Mouse (Mus musculus): ENCODE measurements around the gene Ncam1.

The Ncam1 gene

DNA sequence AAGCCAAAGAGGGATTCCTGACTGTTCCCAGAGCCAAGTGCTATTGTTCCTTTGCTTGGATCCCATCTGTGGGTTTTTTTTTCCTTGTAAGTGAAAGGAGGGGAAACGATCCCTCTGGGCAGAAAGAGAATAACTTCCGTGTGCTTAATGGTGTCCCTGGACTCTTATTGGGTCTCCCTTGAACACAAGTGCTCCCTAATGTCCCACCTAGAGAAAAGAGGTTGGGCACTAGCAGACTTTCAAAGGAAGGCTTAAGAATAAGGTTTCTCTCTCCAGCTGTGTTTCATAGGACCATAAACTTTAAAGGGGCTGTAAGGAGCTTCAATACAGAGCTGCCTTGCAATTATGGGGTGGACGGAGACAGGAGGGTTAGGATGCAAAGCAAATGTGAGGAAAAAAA lies 119.5 kb downstream of the Ncam1 start:
- no peak for DNase-seq (ENCODE audit: low read depth, low spot score)

DNA sequence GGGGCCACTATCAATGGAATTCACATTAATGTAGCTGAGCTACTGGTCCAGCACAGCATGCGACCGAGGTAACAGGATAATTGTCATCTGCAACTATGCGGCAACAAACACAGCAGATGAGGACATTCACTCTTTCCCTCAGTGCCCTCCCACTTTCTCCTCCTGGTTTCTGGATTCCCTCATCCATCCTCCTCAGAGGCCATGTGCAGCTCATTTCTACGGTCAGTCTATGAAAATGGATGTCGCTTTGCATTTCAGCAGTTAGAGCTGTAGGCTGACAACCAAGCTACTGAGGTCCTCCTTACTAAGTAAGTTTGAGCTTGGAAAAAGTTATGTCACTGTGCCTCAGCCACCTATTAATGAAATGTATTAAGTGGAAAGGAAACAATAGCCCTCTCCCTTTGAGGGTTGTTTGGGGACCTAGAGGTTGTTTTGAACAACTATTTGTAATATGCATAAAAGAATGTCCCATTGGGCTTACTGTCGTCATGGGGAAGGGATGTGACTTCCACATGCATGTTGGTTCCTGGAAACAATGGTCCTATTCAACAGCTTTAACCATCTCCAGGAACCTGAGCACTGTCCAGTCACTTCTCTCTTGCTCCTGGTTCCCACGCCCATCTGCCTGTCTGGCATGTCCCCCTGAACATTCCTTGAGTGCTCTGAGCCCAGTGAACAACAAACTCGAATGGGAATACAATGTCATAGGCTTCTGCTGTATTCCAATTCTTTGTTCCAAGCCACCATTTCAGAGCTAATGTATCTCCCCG lies 122.8 kb downstream of the Ncam1 start:
- peak; percentile 45 for DNase-seq (ENCODE audit: low read depth, low spot score)

- DNase-seq (ENCODE audit: low read depth, low spot score) = no peak
These were observed 126.0 kb downstream of the Ncam1 start for GRCm38 (mm10) chr9:49672646-49673199.

- no peak for DNase-seq (ENCODE audit: low read depth, low spot score)
These were observed 131.7 kb downstream of the Ncam1 start for GRCm38 (mm10) chr9:49667066-49667465.

- DNase-seq (ENCODE audit: low read depth, low spot score) = no peak
These were observed 133.4 kb downstream of the Ncam1 start for GRCm38 (mm10) chr9:49665361-49665760.

- peak; percentile 46 for DNase-seq (ENCODE audit: low read depth, low spot score)
These were observed 134.8 kb downstream of the Ncam1 start for GRCm38 (mm10) chr9:49663927-49664320.

- peak; percentile 52 for DNase-seq (ENCODE audit: low read depth, low spot score)
These were observed 135.5 kb downstream of the Ncam1 start for GRCm38 (mm10) chr9:49662958-49663926.

- DNase-seq (ENCODE audit: low read depth, low spot score) = peak; percentile 90
These were observed 137.2 kb downstream of the Ncam1 start for GRCm38 (mm10) chr9:49661480-49661879.

DNA sequence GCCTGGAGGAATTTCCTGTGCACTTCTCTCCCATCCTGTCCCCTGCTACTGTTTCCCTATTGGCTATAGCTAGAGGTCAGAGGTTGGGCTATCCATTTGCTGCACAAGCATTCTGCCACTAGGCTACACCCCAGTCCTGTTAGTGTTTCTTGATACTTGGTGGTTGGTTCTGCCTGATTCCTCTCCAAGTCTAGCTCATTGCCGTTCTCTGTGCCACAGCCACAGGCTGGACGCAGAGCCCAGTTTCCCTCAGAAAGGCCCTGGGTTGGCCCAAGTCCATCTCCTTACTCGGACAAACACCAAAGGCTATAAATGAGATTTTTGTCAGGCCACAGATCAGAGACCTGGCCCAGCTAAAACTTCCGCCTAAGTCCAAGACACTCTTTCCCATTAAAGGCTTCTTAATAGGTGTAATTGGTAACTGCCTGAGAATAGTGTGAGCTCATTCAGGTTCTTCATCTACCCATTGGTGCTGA lies 140.3 kb downstream of the Ncam1 start:
- peak; percentile 88 for DNase-seq (ENCODE audit: low read depth, low spot score)

GRCm38 (mm10) chr9:49654470-49654869 lies 144.3 kb downstream of the Ncam1 start:
- DNase-seq (ENCODE audit: low read depth, low spot score) = peak; percentile 55

GRCm38 (mm10) chr9:49653478-49654245 lies 145.1 kb downstream of the Ncam1 start:
- DNase-seq (ENCODE audit: low read depth, low spot score) = peak; percentile 55

DNA sequence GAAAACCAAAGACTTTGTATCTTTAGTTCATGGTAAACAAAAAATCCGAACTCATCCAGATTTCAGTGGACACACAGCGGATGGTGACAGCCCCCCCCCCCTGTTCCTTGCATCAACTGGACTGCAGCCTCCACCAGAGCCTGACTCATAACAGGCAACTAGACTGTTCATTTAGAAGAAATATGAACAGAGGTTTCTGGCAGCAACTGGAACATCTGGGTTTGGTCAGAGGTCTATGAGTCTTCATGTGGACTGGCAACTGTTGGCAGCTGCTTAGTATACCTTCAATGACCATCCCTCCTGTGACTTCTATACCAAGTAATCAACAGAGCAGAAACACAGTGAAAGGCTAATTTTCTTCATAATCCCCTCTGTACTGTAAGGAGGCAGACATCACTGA lies 154.4 kb downstream of the Ncam1 start:
- no peak for DNase-seq (ENCODE audit: low read depth, low spot score)

GRCm38 (mm10) chr9:49640764-49641163 lies 158.0 kb downstream of the Ncam1 start:
- no peak for DNase-seq (ENCODE audit: low read depth, low spot score)

- no peak for DNase-seq (ENCODE audit: low read depth, low spot score)
These were observed 158.6 kb downstream of the Ncam1 start for GRCm38 (mm10) chr9:49640142-49640541.

DNA sequence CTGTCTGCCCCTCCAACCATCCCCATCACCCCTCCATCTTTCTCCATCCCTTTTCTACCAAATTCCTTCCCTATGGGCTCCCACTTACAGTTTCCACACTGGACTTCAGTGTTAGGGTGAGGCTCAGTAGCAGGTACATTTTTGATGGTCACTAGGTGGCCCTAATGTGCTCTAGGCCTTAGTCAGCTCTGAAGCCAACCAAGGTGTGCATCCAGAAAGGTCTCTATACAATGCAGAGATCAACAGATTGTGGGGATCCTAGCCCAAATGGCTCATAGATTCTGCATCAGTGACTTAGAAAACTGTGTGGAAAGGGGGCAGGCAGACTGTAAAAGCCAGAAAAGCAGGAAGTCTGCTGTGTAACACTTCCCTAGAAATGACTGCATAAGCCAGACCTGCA lies 160.8 kb downstream of the Ncam1 start:
- peak; percentile 70 for DNase-seq (ENCODE audit: low read depth, low spot score)

DNA sequence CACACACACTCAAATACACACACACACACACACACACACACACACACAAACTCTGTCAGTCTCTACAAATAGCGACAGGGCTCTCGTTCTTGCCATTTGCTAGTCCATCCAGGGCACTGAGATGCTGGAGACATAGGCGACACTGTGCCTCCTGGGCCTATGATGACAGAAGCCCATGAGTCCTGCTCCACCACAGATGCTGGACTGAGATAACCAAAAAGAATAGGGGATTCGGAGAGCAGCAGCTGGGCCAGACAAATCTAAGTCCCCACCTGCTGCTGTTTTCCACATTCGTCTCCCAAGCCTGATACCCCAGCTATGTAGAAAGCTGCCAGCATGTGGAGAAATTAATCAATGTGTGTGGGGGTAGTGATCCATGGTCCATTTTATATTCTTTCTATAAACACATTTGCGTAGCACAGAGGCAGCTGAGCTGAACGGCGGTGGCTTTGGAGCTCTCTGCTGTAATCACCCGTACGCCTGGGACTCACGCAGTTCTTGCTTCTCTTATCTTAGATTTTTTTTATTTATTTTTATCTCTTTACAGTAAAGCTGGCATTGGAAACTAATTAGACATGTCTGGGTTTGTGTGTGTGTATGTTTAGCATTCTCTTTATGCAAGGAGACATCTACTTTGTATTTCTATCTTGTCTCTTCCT lies 162.9 kb downstream of the Ncam1 start:
- no peak for DNase-seq (ENCODE audit: low read depth, low spot score)

DNA sequence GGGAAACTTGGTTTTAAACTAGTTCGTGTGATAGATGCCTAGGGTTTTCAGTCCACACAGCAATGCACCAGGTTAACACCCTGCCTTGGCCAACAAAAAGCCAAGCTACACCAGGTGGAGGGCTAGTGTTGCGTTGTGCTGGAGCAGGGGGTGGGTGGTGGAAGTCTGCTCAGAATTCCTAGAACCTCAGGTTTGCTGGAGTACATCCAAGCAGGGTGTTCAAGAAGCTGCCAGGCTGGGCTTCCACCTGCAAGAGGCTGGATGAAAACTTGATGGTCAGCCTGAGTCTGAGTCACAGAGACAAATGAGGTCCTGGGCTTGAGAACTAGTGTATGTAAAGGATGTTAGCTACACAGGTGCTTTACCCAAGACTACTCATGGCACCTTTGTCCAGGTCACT lies 166.1 kb downstream of the Ncam1 start:
- no peak for DNase-seq (ENCODE audit: low read depth, low spot score)

- DNase-seq (ENCODE audit: low read depth, low spot score) = peak; percentile 71
These were observed 168.4 kb downstream of the Ncam1 start for GRCm38 (mm10) chr9:49630336-49630735.

- DNase-seq (ENCODE audit: low read depth, low spot score) = no peak
These were observed 173.8 kb downstream of the Ncam1 start for GRCm38 (mm10) chr9:49624910-49625309.

DNA sequence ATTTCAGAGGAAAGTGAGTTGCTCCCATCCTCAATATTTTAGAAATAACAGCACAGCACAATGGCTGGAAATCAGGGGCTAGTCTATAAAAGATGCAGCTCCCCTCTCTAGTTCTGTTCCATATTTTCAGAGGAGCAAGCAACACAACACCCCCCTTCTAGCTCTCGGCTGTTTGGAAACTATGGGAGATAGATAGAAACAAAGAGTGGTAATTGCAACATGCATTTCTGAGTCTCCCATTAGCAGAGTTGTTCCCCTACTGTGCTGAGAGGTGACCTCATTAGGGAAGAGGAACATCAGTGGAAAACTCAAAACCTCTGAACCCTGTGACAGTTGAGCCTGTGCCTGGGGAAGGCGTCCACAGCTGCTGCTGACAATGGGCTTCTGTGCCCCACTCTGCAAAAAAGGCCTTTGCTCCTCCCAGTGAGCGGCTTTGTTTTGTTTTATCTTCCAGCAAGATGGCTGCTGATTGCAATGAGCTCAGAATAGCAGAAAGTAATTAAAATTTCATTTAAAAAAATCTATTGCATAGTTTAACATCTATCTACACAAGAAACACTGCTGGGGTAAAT lies 174.7 kb downstream of the Ncam1 start:
- peak; percentile 90 for DNase-seq (ENCODE audit: low read depth, low spot score)
